Mouse (Mus musculus) CH12.LX (cell line): ENCODE results near the gene Prnp.

ENCODE experiments used
- BHLHE40 ChIP-seq: IDR thresholded peaks from 2 replicates; pipeline ENCODE4 v1.6.1; 2011; ENCODE audit warnings: mild to moderate bottlenecking, low read depth, low read length, improper control_type of control experiment
- CTCF ChIP-seq, 2 experiments: IDR thresholded peaks in 1 of 2; conservative IDR thresholded peaks in 1 of 2; 2 replicates each; pipeline ENCODE4 v1.5.1; 2011 to 2012; ENCODE audit warnings: low read depth in 2 of 2, low read length in 2 of 2, improper control_type of control experiment in 1 of 2, inconsistent platforms in 1 of 2, mild to moderate bottlenecking in 1 of 2, moderate library complexity in 1 of 2
- EP300 ChIP-seq: IDR thresholded peaks from 2 replicates; pipeline ENCODE4 v1.6.1; 2011; ENCODE audit warnings: low read length, improper control_type of control experiment
- JUN ChIP-seq: IDR thresholded peaks from 2 replicates; pipeline ENCODE4 v1.6.1; 2011; ENCODE audit warnings: low read depth, mild to moderate bottlenecking, low read length, improper control_type of control experiment, moderate library complexity; ENCODE audit not compliant: insufficient read depth
- JUND ChIP-seq: conservative IDR thresholded peaks from 2 replicates; pipeline ENCODE4 v1.6.1; 2011; ENCODE audit warnings: low read depth, low read length, improper control_type of control experiment
- MAX ChIP-seq: IDR thresholded peaks from 2 replicates; pipeline ENCODE4 v1.6.1; 2011; ENCODE audit warnings: low read length, improper control_type of control experiment
- MEF2A ChIP-seq: IDR thresholded peaks from 2 replicates; pipeline ENCODE4 v1.6.1; 2014; ENCODE audit warnings: low read depth, mild to moderate bottlenecking, inconsistent platforms, low read length, improper control_type of control experiment, borderline replicate concordance
- PAX5 ChIP-seq: IDR thresholded peaks from 2 replicates; pipeline ENCODE4 v1.6.1; 2012; ENCODE audit warnings: low read length, inconsistent platforms, mixed read lengths
- POLR2A ChIP-seq: IDR thresholded peaks from 2 replicates; pipeline ENCODE4 v1.6.1; 2011; ENCODE audit warnings: low read depth, mild to moderate bottlenecking, improper control_type of control experiment, low read length
- USF1 ChIP-seq: IDR thresholded peaks from 2 replicates; pipeline ENCODE4 v1.6.1; 2014; ENCODE audit warnings: low read depth, mild to moderate bottlenecking, inconsistent platforms, low read length, improper control_type of control experiment

GRCm38 (mm10) chr2:131948156-131948555, 38.4 kb downstream of the Prnp start:
- TF ChIP-seq JUN (no peak), JUND (no peak), MEF2A (no peak), MAX (no peak), CTCF (conservative IDR thresholded peaks at IDR 0.05 in 1 of 2, IDR thresholded peaks at IDR 0.05 in 1 of 2; ENCODE audit: low read depth in 2 of 2, low read length in 2 of 2) (no peak), USF1 (no peak), POLR2A (no peak), EP300 (no peak), BHLHE40 (no peak), PAX5 (no peak)
